Mouse (Mus musculus) limb, embryonic 13.5 days (tissue): ENCODE data around the gene Myo10. TPM values are rescaled to one million over a fixed set of nuclear protein-coding genes. Genes with fewer than 3 reads are reported as not detected.
A peak's percentile ranks its signal among the peaks of the same experiment; 100 is the strongest.

Experiments
- ATAC-seq: fragments of 200-750 bp; cut with Nextera tagmentation; 2 replicates; pipeline ENCODE4 v1.8.0; 2017; ENCODE audit warnings: low read depth, moderate number of reproducible peaks, moderate TSS enrichment; ENCODE audit not compliant: low FRiP score
- H3K27ac ChIP-seq: fragments of 300-500 bp; sonication (generic); 2 replicates; pipeline ENCODE4 v1.5.1; 2015; ENCODE audit warnings: inconsistent platforms, mild to moderate bottlenecking, moderate library complexity
- H3K27me3 ChIP-seq: fragments of 300-500 bp; sonication (generic); 2 replicates; pipeline ENCODE4 v1.6.1; 2015; ENCODE audit warnings: mild to moderate bottlenecking, inconsistent platforms
- H3K36me3 ChIP-seq: fragments of 300-500 bp; sonication (generic); 2 replicates; pipeline ENCODE4 v1.6.1; 2015; ENCODE audit warnings: inconsistent platforms, mild to moderate bottlenecking, moderate library complexity
- H3K4me1 ChIP-seq: fragments of 300-500 bp; sonication (generic); 2 replicates; pipeline ENCODE4 v1.6.1; 2015; ENCODE audit warnings: inconsistent platforms
- H3K4me2 ChIP-seq: fragments of 300-500 bp; sonication (generic); replicated peaks from 2 replicates; pipeline ENCODE4 v1.6.1; 2015; ENCODE audit warnings: inconsistent platforms, mild to moderate bottlenecking, moderate library complexity
- H3K4me3 ChIP-seq: fragments of 300-500 bp; sonication (generic); 2 replicates; pipeline ENCODE4 v1.5.1; 2015; ENCODE audit warnings: moderate library complexity, mild to moderate bottlenecking, inconsistent platforms
- H3K9ac ChIP-seq: fragments of 300-500 bp; sonication (generic); 2 replicates; pipeline ENCODE4 v1.6.1; 2015; ENCODE audit warnings: mild to moderate bottlenecking, inconsistent platforms
- H3K9me3 ChIP-seq: fragments of 300-500 bp; sonication (generic); 2 replicates; pipeline ENCODE4 v1.6.1; 2016; ENCODE audit warnings: inconsistent platforms
- WGBS: fragments of 180-500 bp; shearing (Covaris S2); methylation state at CpG from one replicate; pipeline ENCODE4 v1.1.7; 2015; 5-methylcytosine and 5-hydroxymethylcytosine counted together
- polyA plus RNA-seq: library from polyadenylated mRNA; unstranded; fragments of >200 nt; fragmentation: Nextera tagmentation; extraction: Ambion mirVana; gene quantifications from 2 replicates; pipeline ENCODE4 v1.2.1, GENCODE M21; 2015

The Myo10 gene
- polyA plus RNA-seq, 1 experiment from 2014 or later: 30.3 TPM

DNA sequence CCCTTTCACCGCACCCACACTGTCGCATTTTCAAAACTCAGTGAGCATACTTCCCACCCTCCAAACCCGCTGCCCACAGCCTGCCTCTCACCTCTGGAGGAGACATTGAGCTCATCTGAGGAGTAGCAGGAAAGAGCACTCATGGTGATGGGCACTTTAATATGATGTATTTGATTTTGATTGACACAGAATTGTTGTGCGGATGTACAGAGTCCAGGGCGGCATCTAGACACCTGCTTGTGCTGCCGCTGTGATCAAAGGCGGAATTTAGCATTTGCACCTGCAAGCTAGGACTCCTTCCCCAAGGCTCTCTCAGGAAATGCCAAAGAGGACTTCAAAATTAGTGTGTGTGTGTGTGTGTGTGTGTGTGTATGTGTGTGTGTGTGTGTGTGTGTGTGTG is 31.4 kb upstream of the Myo10 start:
- Histone ChIP-seq H3K36me3 (no peaks in the 10 kb centered on the region), H3K9ac (no peak overlapping the region), H3K4me1 (peaks cover 10% of the 10 kb centered on the region; the same call in 1 of the 2 replicates), H3K27me3 (no peaks in the 10 kb centered on the region), H3K9me3 (no peaks in the 10 kb centered on the region), H3K27ac (no peak overlapping the region), H3K4me3 (no peak overlapping the region), H3K4me2 (no peak overlapping the region)
- 79% methylated on average over 7 of the region's 7 CpGs for WGBS
- ATAC-seq: no peak

DNA sequence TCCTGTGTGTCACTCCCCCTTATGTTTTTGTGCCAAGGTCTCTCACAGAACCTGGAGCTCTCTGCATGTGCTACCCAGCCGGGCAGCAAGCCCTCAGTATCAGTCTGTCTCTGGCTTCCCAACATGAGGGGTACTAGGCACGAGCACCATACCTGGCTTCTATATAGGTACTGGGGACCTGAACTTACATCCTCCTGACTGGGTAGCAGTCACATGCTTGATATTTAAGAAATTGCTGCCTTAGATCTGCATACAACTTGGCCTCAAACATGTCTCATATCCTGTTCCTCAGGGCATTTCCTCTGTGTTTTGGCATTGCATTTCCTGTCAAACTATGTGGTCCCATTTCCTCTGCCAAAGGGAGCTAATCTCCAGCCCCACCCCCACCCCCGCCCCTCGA is 30.4 kb upstream of the Myo10 start:
- H3K36me3 ChIP-seq: no peaks in the 10 kb centered on the region
- WGBS: 62% methylated on average over 4 of the region's 4 CpGs
- ATAC-seq: no peak
- no peaks in the 10 kb centered on the region for H3K27me3 ChIP-seq
- H3K4me2 ChIP-seq: no peak overlapping the region
- no peaks in the 10 kb centered on the region for H3K9me3 ChIP-seq
- H3K4me3 ChIP-seq: no peak overlapping the region
- no peaks in the 10 kb centered on the region for H3K4me1 ChIP-seq
- H3K27ac ChIP-seq: no peak overlapping the region
- no peak overlapping the region for H3K9ac ChIP-seq

DNA sequence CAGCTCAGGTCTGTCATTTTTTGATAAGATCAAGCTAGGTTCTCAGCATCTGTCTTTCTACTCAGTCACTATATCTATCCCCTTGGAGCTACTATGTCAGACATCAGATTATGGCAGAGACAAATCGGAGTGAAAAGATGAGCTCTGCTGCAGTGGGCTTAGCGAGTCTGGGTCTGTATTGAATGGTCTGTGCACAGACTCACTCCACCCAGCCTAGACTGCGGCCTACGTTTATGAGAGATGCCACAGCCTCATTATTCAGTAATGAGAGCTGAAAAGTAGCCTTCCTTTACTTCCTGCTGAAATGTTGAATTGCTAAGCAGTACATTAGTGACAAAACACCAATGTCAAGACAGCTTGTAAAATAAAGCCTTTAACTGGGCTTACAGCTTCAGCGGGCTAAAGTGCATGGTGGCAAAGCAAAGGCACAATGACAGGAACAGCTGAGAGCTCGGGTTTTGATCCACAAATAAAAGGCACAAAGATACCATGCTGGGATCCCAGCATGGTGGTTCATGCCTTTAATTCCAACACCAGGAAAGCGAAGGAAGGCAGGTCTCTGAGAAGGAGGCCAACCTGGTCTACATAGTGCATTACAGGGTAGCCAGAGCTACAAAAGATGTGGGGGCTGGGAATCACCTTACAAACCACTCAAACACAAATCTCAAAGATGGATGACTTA is 28.7 kb upstream of the Myo10 start:
- Histone ChIP-seq H3K4me1 (no peaks in the 10 kb centered on the region), H3K4me3 (no peak overlapping the region), H3K27ac (no peak overlapping the region), H3K4me2 (no peak overlapping the region), H3K9ac (no peak overlapping the region), H3K36me3 (no peaks in the 10 kb centered on the region), H3K9me3 (no peaks in the 10 kb centered on the region), H3K27me3 (no peaks in the 10 kb centered on the region)
- no peak for ATAC-seq
- 48% methylated on average over 7 of the region's 7 CpGs for WGBS

DNA sequence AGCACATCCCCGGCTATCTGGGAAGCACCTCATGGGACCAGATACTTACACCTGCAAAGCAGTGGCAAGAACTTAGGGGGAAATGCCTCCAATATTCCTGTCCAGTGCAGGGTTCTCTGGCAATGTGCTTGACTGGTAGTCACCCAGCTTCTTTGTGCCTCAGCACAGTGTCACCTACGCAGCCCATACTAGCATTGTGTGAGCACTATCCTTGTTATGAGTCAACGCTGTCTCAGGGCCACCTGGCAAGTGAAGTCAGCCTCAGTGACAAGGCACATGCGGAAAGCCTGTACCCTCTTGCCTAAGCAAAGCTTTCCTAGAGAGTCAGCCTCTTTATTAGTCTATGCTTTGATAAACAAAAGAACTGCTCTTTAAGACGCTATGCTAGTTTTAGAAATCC is 24.0 kb upstream of the Myo10 start:
- no peaks in the 10 kb centered on the region for H3K36me3 ChIP-seq
- H3K4me1 ChIP-seq: 0 out of 2 replicates have a peak, but pooled peaks cover 2% of the 10 kb centered on the region
- no peak overlapping the region for H3K4me3 ChIP-seq
- H3K27ac ChIP-seq: no peak overlapping the region
- no peak for ATAC-seq
- H3K9me3 ChIP-seq: no peaks in the 10 kb centered on the region
- 90% methylated on average over 5 of the region's 5 CpGs for WGBS
- H3K27me3 ChIP-seq: no peaks in the 10 kb centered on the region
- H3K4me2 ChIP-seq: no peak overlapping the region
- H3K9ac ChIP-seq: no peak overlapping the region

DNA sequence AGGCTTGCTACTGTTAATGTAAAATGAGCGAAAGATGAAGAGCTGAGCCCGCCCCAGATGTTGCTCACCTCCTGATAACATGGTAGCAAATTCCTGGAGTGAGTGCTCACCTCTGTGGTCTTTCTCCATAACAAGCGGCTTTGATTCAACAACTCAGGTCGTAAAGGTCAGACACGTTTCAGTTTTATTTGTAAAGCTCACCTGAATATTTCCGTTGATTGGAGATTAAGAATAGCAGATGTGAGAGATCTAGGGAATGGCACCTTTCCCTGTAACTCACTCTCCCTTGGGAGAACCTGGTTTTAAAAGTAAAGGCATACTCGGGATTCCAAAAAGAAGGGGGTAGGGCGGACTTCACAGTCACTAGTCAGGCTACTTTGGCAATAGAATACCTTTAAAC is 20.0 kb upstream of the Myo10 start:
- ATAC-seq: no peak

DNA sequence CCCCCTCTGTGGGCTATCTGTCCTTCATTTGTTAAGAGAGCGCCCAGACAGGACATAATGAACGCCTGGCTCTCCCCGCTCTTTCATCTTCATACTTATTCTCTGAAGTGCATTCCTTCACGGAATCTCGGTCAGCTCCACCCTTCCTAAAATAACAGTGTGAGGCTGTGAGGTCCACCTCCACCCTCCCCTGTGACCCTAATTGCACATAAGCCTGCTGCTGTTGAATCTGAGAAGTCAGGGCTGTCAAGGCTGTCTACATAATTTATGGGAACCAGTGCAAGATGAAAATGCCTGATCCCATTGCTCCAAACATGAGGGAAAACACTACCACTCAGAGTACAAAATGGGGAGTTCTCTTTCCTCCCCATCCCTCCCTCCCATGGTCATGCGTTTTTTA is 19.0 kb upstream of the Myo10 start:
- ATAC-seq: peak; percentile 51; the same call in 1 of the 2 replicates
- no peaks in the 10 kb centered on the region for H3K36me3 ChIP-seq
- H3K4me2 ChIP-seq: no peak overlapping the region
- no peak overlapping the region for H3K9ac ChIP-seq
- H3K4me3 ChIP-seq: no peak overlapping the region
- 46% methylated on average over 6 of the region's 6 CpGs for WGBS
- no peaks in the 10 kb centered on the region for H3K9me3 ChIP-seq
- 0 out of 2 replicates have a peak, but pooled peaks cover 8% of the 10 kb centered on the region for H3K4me1 ChIP-seq
- no peak overlapping the region for H3K27ac ChIP-seq
- no peaks in the 10 kb centered on the region for H3K27me3 ChIP-seq

More for the DNA sequence above, 20.0 kb upstream of the Myo10 start:
- H3K27me3 ChIP-seq: no peaks in the 10 kb centered on the region
- no peak overlapping the region for H3K4me2 ChIP-seq
- no peak overlapping the region for H3K9ac ChIP-seq
- H3K4me1 ChIP-seq: 0 out of 2 replicates have a peak, but pooled peaks cover 8% of the 10 kb centered on the region
- H3K27ac ChIP-seq: no peak overlapping the region
- 50% methylated on average over 8 of the region's 8 CpGs for WGBS
- no peaks in the 10 kb centered on the region for H3K9me3 ChIP-seq
- H3K36me3 ChIP-seq: no peaks in the 10 kb centered on the region
- no peak overlapping the region for H3K4me3 ChIP-seq

DNA sequence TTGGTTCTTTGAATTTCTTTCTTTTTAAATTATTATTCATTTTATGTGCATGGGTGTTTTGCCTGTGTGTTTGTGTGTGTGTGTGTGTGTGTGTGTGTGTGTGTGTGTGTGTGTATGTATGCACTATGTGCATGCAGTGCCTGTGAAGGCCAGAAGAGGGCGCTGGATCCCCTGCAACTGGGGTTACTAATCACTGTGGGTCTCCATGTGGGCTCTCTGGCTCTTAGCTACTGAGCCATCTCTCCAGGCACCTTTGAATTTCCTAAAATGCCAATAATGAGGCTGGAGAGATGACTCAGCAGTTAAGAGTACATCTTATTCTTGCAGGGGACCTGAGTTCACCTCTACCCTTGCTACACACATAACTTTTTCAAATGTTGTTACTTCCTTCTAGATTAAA is 18.1 kb upstream of the Myo10 start:
- Histone ChIP-seq H3K4me1 (0 out of 2 replicates have a peak, but pooled peaks cover 8% of the 10 kb centered on the region), H3K4me2 (no peak overlapping the region), H3K36me3 (no peaks in the 10 kb centered on the region), H3K9me3 (no peaks in the 10 kb centered on the region), H3K9ac (no peak overlapping the region), H3K27ac (no peak overlapping the region), H3K27me3 (no peaks in the 10 kb centered on the region), H3K4me3 (no peak overlapping the region)
- ATAC-seq: no peak
- 68% methylated on average over 1 of the region's 1 CpGs for WGBS

DNA sequence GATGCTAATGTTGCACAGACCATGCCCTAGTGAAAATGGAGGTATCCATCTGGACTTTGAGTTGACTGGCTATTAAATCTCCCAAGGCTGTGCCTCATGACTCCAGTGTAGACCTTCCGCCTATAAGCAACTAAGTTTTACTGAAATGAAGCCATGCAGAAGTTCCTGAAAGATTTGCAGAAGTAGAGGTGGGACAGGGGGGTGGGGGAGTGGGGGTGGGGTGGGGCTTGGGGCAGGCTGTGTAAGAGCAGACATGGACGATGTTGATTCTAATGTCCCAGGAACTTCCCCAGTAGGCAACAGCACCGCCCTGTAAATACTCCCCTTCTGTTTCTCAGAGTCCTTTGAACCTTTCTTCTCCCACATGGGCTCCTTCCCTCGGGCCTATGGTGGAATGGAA is 16.9 kb upstream of the Myo10 start:
- no peak overlapping the region for H3K27ac ChIP-seq
- H3K27me3 ChIP-seq: no peaks in the 10 kb centered on the region
- H3K9ac ChIP-seq: no peak overlapping the region
- no peak for ATAC-seq
- 71% methylated on average over 4 of the region's 4 CpGs for WGBS
- no peaks in the 10 kb centered on the region for H3K36me3 ChIP-seq
- H3K4me3 ChIP-seq: no peak overlapping the region
- no peaks in the 10 kb centered on the region for H3K9me3 ChIP-seq
- 0 out of 2 replicates have a peak, but pooled peaks cover 8% of the 10 kb centered on the region for H3K4me1 ChIP-seq
- no peak overlapping the region for H3K4me2 ChIP-seq

DNA sequence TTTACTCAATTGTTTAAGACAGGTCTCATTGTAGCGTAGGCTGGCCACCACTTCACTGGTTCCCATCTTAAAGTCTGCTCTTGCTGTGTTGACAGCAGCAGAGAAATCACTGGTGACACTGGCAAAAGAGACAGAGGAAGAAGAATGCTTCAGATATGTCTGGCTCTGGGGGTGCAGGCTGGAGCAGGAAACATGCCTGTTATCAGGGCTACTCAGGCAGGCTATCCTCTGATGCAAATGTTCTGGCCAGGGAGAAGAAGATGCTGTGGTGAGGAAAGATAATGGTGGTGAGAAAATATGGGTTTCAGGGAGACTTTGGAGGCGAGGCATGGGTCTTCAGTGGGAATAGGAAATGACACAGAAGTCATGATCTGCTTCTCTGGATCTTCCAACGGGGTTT is 13.6 kb upstream of the Myo10 start:
- 61% methylated on average over 3 of the region's 3 CpGs for WGBS
- ATAC-seq: no peak

DNA sequence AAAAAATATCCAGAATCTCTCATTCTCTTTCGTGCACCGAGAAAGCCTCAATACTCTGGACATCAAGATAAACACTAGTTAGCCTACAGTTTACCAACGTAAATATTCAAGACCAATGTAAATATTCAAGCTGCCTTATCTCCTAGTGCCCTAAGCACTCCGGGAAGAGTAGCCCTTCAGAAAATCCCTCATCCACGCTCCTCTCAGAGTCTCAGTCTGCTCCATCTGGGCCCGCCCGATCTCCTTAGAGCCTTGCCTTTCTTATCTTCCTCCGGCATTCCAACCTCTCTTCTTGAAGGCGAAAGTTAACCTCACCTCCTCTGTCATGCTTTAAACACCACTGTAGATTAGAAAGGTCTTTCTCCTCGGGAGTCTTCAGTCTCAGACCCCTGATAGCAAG is 13.1 kb upstream of the Myo10 start:
- Histone ChIP-seq H3K27ac (no peak overlapping the region), H3K36me3 (no peaks in the 10 kb centered on the region), H3K4me3 (no peak overlapping the region), H3K9me3 (no peaks in the 10 kb centered on the region), H3K27me3 (no peaks in the 10 kb centered on the region), H3K9ac (no peak overlapping the region), H3K4me1 (no peaks in the 10 kb centered on the region), H3K4me2 (no peak overlapping the region)
- no peak for ATAC-seq
- 73% methylated on average over 10 of the region's 10 CpGs for WGBS

More for the DNA sequence above, 13.6 kb upstream of the Myo10 start:
- H3K27me3 ChIP-seq: no peaks in the 10 kb centered on the region
- H3K9me3 ChIP-seq: no peaks in the 10 kb centered on the region
- no peaks in the 10 kb centered on the region for H3K36me3 ChIP-seq
- no peak overlapping the region for H3K4me3 ChIP-seq
- H3K9ac ChIP-seq: no peak overlapping the region
- H3K4me2 ChIP-seq: no peak overlapping the region
- 0 out of 2 replicates have a peak, but pooled peaks cover 2% of the 10 kb centered on the region for H3K4me1 ChIP-seq
- H3K27ac ChIP-seq: no peak overlapping the region

DNA sequence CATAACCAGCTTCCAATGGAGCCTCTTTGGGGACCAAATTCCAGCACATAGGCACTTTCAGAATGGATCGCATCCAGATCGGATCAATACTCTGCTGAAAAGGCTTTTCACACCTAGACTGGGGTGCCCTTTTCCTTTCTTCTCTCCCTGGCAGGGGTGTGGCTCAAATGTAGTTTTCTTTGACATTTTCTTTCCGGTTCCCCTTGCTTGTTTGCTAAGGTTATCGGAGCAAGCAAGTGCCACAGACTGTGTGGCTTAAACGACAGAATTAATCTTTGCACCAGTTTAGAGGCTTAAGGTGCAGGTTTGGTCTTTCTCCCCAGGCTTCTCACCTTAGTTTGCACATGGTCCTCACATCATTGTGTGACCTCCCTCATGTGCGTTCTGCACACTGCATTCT is 11.1 kb upstream of the Myo10 start:
- Histone ChIP-seq H3K27ac (no peak overlapping the region), H3K4me3 (no peak overlapping the region), H3K4me2 (no peak overlapping the region), H3K36me3 (no peaks in the 10 kb centered on the region), H3K27me3 (no peaks in the 10 kb centered on the region), H3K9me3 (no peaks in the 10 kb centered on the region), H3K9ac (no peak overlapping the region), H3K4me1 (no peaks in the 10 kb centered on the region)
- WGBS: 73% methylated on average over 6 of the region's 6 CpGs
- no peak for ATAC-seq

DNA sequence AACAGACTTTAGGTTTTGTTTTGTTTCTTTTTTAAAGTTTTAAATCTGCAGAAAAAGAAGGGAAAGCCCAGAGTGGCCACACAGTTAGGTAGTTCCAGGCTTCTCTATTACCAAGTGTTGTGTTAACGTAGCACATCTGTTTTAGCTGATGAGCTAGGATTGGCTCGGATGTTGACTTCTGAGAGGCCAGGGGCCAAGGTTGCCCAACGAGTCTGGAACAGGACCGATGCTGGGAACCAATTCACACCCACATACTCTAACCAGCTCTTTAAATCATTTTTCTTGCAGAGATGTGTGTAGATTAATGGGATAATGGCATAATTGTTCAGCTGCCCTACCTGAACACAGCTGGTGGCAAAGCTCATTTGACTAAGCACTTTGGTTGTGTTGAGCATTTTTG is 1.8 kb upstream of the Myo10 start:
- Histone ChIP-seq H3K36me3 (no peaks in the 10 kb centered on the region), H3K4me1 (peaks cover 27% of the 10 kb centered on the region), H3K27ac (no peak overlapping the region), H3K9ac (no peak overlapping the region), H3K4me2 (no peak overlapping the region), H3K4me3 (no peak overlapping the region), H3K27me3 (no peaks in the 10 kb centered on the region), H3K9me3 (no peaks in the 10 kb centered on the region)
- no peak for ATAC-seq
- WGBS: 51% methylated on average over 4 of the region's 4 CpGs
